Mouse (Mus musculus): ENCODE measurements around the gene Il1r1.

DNA sequence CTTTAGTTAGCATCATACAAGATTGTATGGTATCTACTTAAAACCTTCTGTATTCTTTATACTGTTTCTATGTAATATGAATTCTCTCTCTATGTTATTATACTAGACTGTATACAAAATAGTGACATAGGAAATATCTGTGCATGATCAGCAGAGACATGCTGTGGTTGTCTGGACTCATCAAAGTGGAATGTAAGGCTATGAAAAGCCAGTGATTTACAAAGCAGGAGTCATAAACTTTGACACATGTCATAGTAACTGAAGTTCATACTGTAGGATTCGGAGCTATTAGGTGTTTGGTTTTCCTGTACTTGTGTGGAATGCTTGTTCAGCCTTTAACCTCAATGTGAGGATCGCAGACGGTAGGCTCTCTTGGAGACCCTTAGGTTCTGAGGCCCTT is 8.7 kb downstream of the Il1r1 start:
- TF ChIP-seq CTCF (IDR thresholded peaks at IDR 0.05; ENCODE audit: low read depth, low read length): no peak
- no peak for TF ChIP-seq POLR2A (IDR thresholded peaks at IDR 0.05; ENCODE audit: borderline replicate concordance, low read depth, low read length)

Measured in bone marrow macrophage, adult 2 months (primary cell).